Mouse (Mus musculus): ENCODE results near the gene Lif. TPM values are rescaled to one million over a fixed set of nuclear protein-coding genes. Genes with fewer than 3 reads are reported as not detected.

Lif gene
- total and polyA plus RNA-seq, 3 experiments = 0.27 to 0.31 TPM; not detected in 1

- Histone ChIP-seq H3K27me3 (ENCODE audit: control insufficient read depth in 1 of 2, insufficient read depth in 2 of 2, low read length in 2 of 2) (no peaks in the 10 kb centered on the region), H3K4me1 (ENCODE audit: control insufficient read depth in 1 of 2, insufficient read depth in 2 of 2, low read length in 2 of 2) (peaks cover 4 to 29% of the 10 kb centered on the region in 2 experiments; a peak in 3 of 4 replicates), H3K9ac (ENCODE audit: control insufficient read depth, low read depth, low read length, poor library complexity, severe bottlenecking) (peak overlapping the region; percentile 30; the same call in 1 of the 2 replicates), H3K27ac (ENCODE audit: control insufficient read depth, low read depth, low read length) (peak overlapping the region; percentile 26; the same call in 1 of the 2 replicates), H3K9me3 (replicated peaks; ENCODE audit: insufficient read depth, low read length) (no peaks in the 10 kb centered on the region), H3K4me3 (ENCODE audit: control insufficient read depth in 1 of 2, insufficient read depth in 1 of 2, low read depth in 2 of 2, low read length in 2 of 2) (peak overlapping the region in 1 of 2 experiments; percentile 10; a peak in 1 of 4 replicates), H3K79me2 (ENCODE audit: control insufficient read depth, insufficient read depth, low read length, poor library complexity) (no peaks in the 10 kb centered on the region), H3K36me3 (ENCODE audit: control insufficient read depth in 1 of 2, insufficient read depth in 2 of 2, low read length in 2 of 2) (peaks cover 0 to 20% of the 10 kb centered on the region in 2 experiments; a peak in 2 of 4 replicates)
- DNase-seq (ENCODE audit: low read depth, low spot score) = peak; percentile 87
- TF ChIP-seq GATA1 (IDR thresholded peaks at IDR 0.05; ENCODE audit: low read depth, low read length) (no peak), ETS1 (IDR thresholded peaks at IDR 0.05; ENCODE audit: low read depth, low read length) (peak; percentile 57; the same call in 1 of the 2 replicates), EP300 (IDR thresholded peaks at IDR 0.05; ENCODE audit: low read depth in 1 of 2, low read length in 2 of 2) (peak; percentile 42 to 77; a peak in 3 of 4 replicates), POLR2AphosphoS5 (IDR thresholded peaks at IDR 0.05; ENCODE audit: borderline replicate concordance, low read depth, low read length) (no peak), ZNF384 (IDR thresholded peaks at IDR 0.05; ENCODE audit: low read depth, low read length) (no peak), CTCF (IDR thresholded peaks at IDR 0.05 in 2 of 3, conservative IDR thresholded peaks at IDR 0.05 in 1 of 3; ENCODE audit: control insufficient read depth in 1 of 3, insufficient read depth in 1 of 3, low read depth in 2 of 3, low read length in 3 of 3, poor library complexity in 1 of 3, severe bottlenecking in 1 of 3) (no peak), CHD2 (IDR thresholded peaks at IDR 0.05; ENCODE audit: low read length) (no peak), ZMIZ1 (IDR thresholded peaks at IDR 0.05; ENCODE audit: low read depth, low read length) (no peak), NELFE (IDR thresholded peaks at IDR 0.05; ENCODE audit: low read depth, low read length) (no peak), MYB (IDR thresholded peaks at IDR 0.05; ENCODE audit: low read depth, low read length) (no peak), TBP (IDR thresholded peaks at IDR 0.05; ENCODE audit: low read depth, low read length) (no peak), SMC3 (IDR thresholded peaks at IDR 0.05; ENCODE audit: low read depth, low read length) (no peak), USF2 (IDR thresholded peaks at IDR 0.05; ENCODE audit: borderline replicate concordance in 1 of 2, insufficient read depth in 1 of 2, low read depth in 1 of 2, low read length in 2 of 2) (no peak), JUND (IDR thresholded peaks at IDR 0.05; ENCODE audit: low read depth, low read length) (no peak), NRF1 (IDR thresholded peaks at IDR 0.05; ENCODE audit: insufficient read depth, low read depth, low read length, poor library complexity, severe bottlenecking) (no peak), USF1 (IDR thresholded peaks at IDR 0.05; ENCODE audit: low read depth, low read length) (0 out of 2 replicates have a peak, but pooled peaks have one; percentile 10), MAFK (IDR thresholded peaks at IDR 0.05; ENCODE audit: borderline replicate concordance, low read depth, low read length) (no peak), UBTF (IDR thresholded peaks at IDR 0.05; ENCODE audit: borderline replicate concordance, insufficient read depth, low read depth, low read length) (no peak), MAZ (IDR thresholded peaks at IDR 0.05; ENCODE audit: low read depth, low read length) (peak; percentile 70; the same call in 1 of the 2 replicates), MYC (IDR thresholded peaks at IDR 0.05; ENCODE audit: low read depth, low read length) (no peak), HCFC1 (IDR thresholded peaks at IDR 0.05; ENCODE audit: low read depth, low read length) (no peak), ZKSCAN1 (IDR thresholded peaks at IDR 0.05; ENCODE audit: low read depth, low read length) (no peak), POLR2AphosphoS2 (IDR thresholded peaks at IDR 0.05; ENCODE audit: low read length) (no peak), RAD21 (IDR thresholded peaks at IDR 0.05; ENCODE audit: low read depth, low read length) (no peak), CHD1 (IDR thresholded peaks at IDR 0.05; ENCODE audit: low read depth, low read length) (no peak), TCF12 (IDR thresholded peaks at IDR 0.05; ENCODE audit: low read depth, low read length) (peak; percentile 59), MXI1 (IDR thresholded peaks at IDR 0.05; ENCODE audit: low read depth, low read length) (no peak; the same call in none of the 2 replicates), SIN3A (IDR thresholded peaks at IDR 0.05; ENCODE audit: low read length) (peak; percentile 40; the same call in 1 of the 2 replicates), POLR2A (IDR thresholded peaks at IDR 0.05; ENCODE audit: control insufficient read depth in 1 of 2, insufficient read depth in 1 of 2, low read depth in 1 of 2, low read length in 2 of 2, poor library complexity in 1 of 2) (no peak), KAT2A (conservative IDR thresholded peaks at IDR 0.05; ENCODE audit: low read depth, low read length) (no peak), MEF2A (IDR thresholded peaks at IDR 0.05; ENCODE audit: extremely low read depth, insufficient replicate concordance, low read depth, low read length, poor library complexity, severe bottlenecking) (no peak), ZC3H11A (IDR thresholded peaks at IDR 0.05; ENCODE audit: low read depth, low read length) (no peak), E2F4 (IDR thresholded peaks at IDR 0.05; ENCODE audit: borderline replicate concordance, low read depth, low read length) (no peak), RCOR1 (IDR thresholded peaks at IDR 0.05; ENCODE audit: low read depth, low read length) (no peak), ELF1 (IDR thresholded peaks at IDR 0.05; ENCODE audit: low read depth, low read length) (no peak), MAX (IDR thresholded peaks at IDR 0.05; ENCODE audit: low read length) (no peak)
These were observed 33.8 kb upstream of the Lif start for GRCm38 (mm10) chr11:4223393-4224188.

Measured in MEL (cell line).